Mouse (Mus musculus) forebrain, embryonic 16.5 days (tissue): ENCODE measurements around the gene Nrbf2. TPM values are rescaled to one million over a fixed set of nuclear protein-coding genes. Genes with fewer than 3 reads are reported as not detected.

Source experiments
- ATAC-seq: fragments of 200-750 bp; cut with Nextera tagmentation; 2 replicates; pipeline ENCODE4 v1.8.0; 2017; ENCODE audit warnings: mild to moderate bottlenecking, moderate library complexity
- H3K27ac ChIP-seq: fragments of 300-500 bp; sonication (generic); 2 replicates; pipeline ENCODE4 v1.5.1; 2014; ENCODE audit warnings: low read length, control low read depth
- H3K27me3 ChIP-seq: fragments of 300-500 bp; sonication (generic); replicated peaks from 2 replicates; pipeline ENCODE4 v1.6.1; 2014; ENCODE audit warnings: low read length; ENCODE audit not compliant: control insufficient read depth, insufficient read depth
- H3K36me3 ChIP-seq: fragments of 300-500 bp; sonication (generic); 2 replicates; pipeline ENCODE4 v1.6.1; 2014; ENCODE audit not compliant: control insufficient read depth, insufficient read depth
- H3K4me1 ChIP-seq: fragments of 300-500 bp; sonication (generic); replicated peaks from 2 replicates; pipeline ENCODE4 v1.6.1; 2014; ENCODE audit warnings: low read length; ENCODE audit not compliant: control insufficient read depth, insufficient read depth
- H3K4me2 ChIP-seq: fragments of 300-500 bp; sonication (generic); 2 replicates; pipeline ENCODE4 v1.6.1; 2014; ENCODE audit warnings: mild to moderate bottlenecking, low read length, control low read depth
- H3K4me3 ChIP-seq: fragments of 300-500 bp; sonication (generic); replicated peaks from 2 replicates; pipeline ENCODE4 v1.5.1; 2014; ENCODE audit warnings: mild to moderate bottlenecking, low read length, control low read depth
- H3K9ac ChIP-seq: fragments of 300-500 bp; sonication (generic); replicated peaks from 2 replicates; pipeline ENCODE4 v1.6.1; 2014; ENCODE audit warnings: low read depth, low read length, control low read depth
- H3K9me3 ChIP-seq: fragments of 300-500 bp; sonication (generic); 2 replicates; pipeline ENCODE4 v1.6.1; 2016; ENCODE audit warnings: low read length; ENCODE audit not compliant: control insufficient read depth
- WGBS: fragments of 180-500 bp; shearing (Covaris S2); extraction: QIAGEN DNeasy Blood & Tissue Kit; methylation state at CpG from one replicate; pipeline ENCODE4 v1.1.7; 2014; 5-methylcytosine and 5-hydroxymethylcytosine counted together
- polyA plus RNA-seq: library from polyadenylated mRNA; unstranded; fragments of >200 nt; fragmentation: Nextera tagmentation; extraction: Ambion mirVana; gene quantifications from 2 replicates; pipeline ENCODE4 v1.2.1, GENCODE M21; 2015

The Nrbf2 gene
- polyA plus RNA-seq, 1 experiment from 2014 or later, result 42.5 TPM

DNA sequence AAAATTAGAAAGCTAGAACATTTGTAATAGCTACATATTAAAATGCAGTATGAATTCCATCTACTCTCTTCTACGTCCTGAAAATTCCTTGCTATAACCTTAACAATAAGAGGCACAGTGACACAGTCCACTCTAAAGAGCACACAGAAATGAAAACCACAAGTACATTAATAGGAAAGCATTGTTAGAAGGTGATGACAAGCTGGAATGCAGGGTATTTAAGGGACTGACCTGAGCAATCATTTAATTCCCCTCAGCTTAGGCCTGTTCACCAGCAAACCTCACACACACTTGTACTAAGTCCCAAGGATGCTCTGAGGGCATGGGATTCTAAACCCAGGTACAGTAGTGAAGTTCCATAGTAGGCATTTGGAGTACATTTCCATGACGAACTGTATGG lies 2.6 kb downstream of the Nrbf2 start:
- ATAC-seq, result no peak
- Histone ChIP-seq H3K9ac (no peak overlapping the region), H3K27ac (no peak overlapping the region), H3K9me3 (no peaks in the 10 kb centered on the region), H3K4me3 (no peak overlapping the region), H3K36me3 (no peaks in the 10 kb centered on the region), H3K4me1 (peaks cover 17% of the 10 kb centered on the region), H3K4me2 (no peak overlapping the region), H3K27me3 (no peaks in the 10 kb centered on the region)
- WGBS, result 76% methylated on average over 2 of the region's 2 CpGs

DNA sequence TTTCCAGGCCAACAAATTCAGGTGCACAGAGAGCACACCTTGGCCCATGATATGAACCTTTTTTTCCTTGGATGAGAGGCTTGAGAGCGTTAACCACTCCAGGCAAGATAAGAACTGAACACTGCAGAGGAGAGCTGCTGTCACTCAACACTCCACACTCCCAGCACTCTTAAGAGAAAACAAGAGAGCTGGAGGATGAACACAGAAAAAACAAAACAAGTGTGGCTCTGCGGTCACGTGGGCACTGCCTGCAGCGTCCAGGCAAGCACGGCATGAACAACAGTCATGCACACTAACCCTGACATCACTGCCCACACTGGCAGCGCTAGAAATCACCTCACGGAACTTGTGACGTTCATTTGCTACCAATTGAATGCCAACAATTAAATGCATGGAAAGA lies 3.3 kb downstream of the Nrbf2 start:
- Histone ChIP-seq H3K27ac (no peak overlapping the region), H3K36me3 (no peaks in the 10 kb centered on the region), H3K4me2 (no peak overlapping the region), H3K9ac (no peak overlapping the region), H3K27me3 (no peaks in the 10 kb centered on the region), H3K4me3 (no peak overlapping the region), H3K9me3 (no peaks in the 10 kb centered on the region), H3K4me1 (peaks cover 17% of the 10 kb centered on the region)
- 82% methylated on average over 8 of the region's 8 CpGs for WGBS
- no peak for ATAC-seq

DNA sequence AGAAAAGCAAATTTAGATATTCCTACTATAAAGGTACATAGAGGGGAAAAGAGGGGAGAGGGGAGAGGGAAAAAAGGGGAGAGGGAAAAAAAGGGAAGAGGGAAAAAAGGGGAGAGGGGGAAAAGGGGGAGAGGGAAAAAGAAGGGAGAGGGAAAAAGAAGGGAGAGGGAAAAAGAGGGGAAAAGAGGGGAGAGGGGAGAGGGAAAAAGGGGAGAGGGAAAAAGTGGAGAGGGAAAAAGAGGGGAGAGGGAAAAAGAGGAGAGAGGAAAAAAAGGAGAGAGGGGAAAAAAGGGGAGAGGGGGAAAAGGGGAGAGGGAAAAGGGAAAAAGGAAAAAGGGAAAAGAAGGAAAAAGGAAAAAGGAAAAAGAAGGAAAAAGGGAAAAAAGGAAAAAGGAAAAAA lies 9.2 kb downstream of the Nrbf2 start:
- Histone ChIP-seq H3K4me2 (no peak overlapping the region), H3K27me3 (no peaks in the 10 kb centered on the region), H3K9ac (no peak overlapping the region), H3K9me3 (no peaks in the 10 kb centered on the region), H3K4me3 (no peak overlapping the region), H3K27ac (no peak overlapping the region), H3K36me3 (peaks cover 8% of the 10 kb centered on the region), H3K4me1 (no peaks in the 10 kb centered on the region)
- no peak for ATAC-seq

DNA sequence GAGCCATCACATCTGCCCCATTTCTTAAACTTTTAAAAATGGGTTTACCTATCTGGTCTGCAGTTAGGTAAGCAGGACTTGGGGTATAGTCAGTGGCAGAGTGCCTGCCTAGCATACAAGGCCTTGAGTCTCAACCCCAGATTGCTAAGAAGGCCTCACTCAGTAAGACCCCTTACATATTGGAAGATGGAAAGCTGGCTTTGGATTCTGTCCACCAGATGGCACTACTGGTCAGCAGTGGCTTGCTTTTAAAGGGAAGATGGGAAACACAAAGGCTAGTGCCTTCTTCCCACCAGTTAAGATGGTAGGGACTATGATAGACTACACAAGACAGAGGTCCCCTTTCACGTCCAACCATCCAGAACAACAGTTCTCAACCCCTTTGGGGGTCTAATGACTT lies 20.3 kb downstream of the Nrbf2 start:
- no peaks in the 10 kb centered on the region for H3K4me1 ChIP-seq
- H3K27me3 ChIP-seq, result no peaks in the 10 kb centered on the region
- H3K9me3 ChIP-seq, result peaks cover 3% of the 10 kb centered on the region
- ATAC-seq, result no peak
- no peak overlapping the region for H3K4me3 ChIP-seq
- no peak overlapping the region for H3K27ac ChIP-seq
- H3K4me2 ChIP-seq, result no peak overlapping the region
- WGBS, result 67% methylated on average over 1 of the region's 1 CpGs
- H3K36me3 ChIP-seq, result peaks cover 6% of the 10 kb centered on the region
- no peak overlapping the region for H3K9ac ChIP-seq

DNA sequence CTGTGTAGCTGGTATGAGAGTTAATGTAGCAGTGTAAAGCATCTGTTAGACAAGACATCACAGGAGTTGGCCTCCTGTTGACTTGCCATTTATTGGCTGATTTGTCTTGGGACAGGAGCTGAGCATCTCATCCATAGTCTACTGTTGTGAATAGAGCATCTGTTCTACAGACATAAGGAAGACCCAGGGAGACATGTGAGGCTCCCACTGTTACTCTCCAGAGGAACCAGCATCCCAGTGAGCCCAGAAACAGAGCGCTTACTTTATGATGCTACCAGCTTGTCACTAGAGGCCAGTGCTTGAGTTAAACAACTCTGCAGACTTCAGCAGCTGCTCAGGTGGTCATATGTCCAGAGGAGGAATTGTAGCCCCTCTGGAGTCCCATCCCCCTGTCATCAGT lies 32.0 kb downstream of the Nrbf2 start:
- Histone ChIP-seq H3K9ac (no peak overlapping the region), H3K9me3 (no peaks in the 10 kb centered on the region), H3K4me2 (no peak overlapping the region), H3K4me3 (no peak overlapping the region), H3K36me3 (peaks cover 13% of the 10 kb centered on the region), H3K27ac (no peak overlapping the region), H3K27me3 (no peaks in the 10 kb centered on the region), H3K4me1 (no peaks in the 10 kb centered on the region)
- no peak for ATAC-seq
- WGBS, result 100% methylated on average over 1 of the region's 1 CpGs

DNA sequence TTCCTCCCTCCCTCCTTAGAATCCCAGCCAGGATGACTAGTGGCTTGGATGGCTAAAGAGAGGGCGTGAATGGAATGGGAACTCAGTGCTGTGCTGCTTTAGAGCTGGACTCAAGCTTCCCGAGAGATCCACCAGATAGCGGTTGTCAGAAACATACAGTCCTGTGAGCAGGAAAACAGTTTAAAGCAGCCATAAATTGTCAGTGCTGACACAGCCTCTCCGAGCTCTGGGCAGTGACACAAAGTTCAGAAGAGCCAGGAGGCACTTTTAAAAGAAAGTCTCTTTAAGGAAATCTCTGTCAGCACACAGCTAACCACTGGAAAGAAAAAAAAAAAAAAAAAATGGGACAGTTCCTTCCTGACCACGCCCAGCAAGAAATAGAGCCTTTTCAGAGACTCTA lies 32.8 kb downstream of the Nrbf2 start:
- no peak overlapping the region for H3K27ac ChIP-seq
- no peaks in the 10 kb centered on the region for H3K4me1 ChIP-seq
- H3K27me3 ChIP-seq, result no peaks in the 10 kb centered on the region
- H3K9me3 ChIP-seq, result no peaks in the 10 kb centered on the region
- H3K36me3 ChIP-seq, result peaks cover 13% of the 10 kb centered on the region
- H3K4me2 ChIP-seq, result no peak overlapping the region
- no peak for ATAC-seq
- H3K9ac ChIP-seq, result no peak overlapping the region
- WGBS, result 91% methylated on average over 5 of the region's 5 CpGs
- no peak overlapping the region for H3K4me3 ChIP-seq

DNA sequence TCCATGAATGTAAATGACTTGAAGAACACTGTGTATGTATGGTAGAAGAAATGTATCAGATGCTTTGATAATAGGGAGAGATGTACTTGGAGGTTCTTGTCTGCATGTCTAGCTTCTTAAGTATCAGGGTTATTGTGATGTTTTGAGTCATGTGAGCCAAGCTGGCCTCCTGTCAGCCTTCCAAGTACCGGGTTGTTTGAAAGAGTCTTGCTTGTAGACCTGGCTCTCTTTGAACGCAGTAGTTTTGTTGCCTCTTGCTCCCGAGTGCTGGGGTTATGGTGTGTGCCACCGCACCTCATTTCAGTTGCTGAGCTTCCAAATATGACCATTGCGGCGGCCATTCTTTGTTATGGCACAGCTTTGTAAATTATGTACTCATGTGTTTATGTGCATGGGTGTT lies 34.3 kb downstream of the Nrbf2 start:
- Histone ChIP-seq H3K4me2 (no peak overlapping the region), H3K9ac (no peak overlapping the region), H3K9me3 (no peaks in the 10 kb centered on the region), H3K4me1 (no peaks in the 10 kb centered on the region), H3K27ac (no peak overlapping the region), H3K4me3 (no peak overlapping the region), H3K27me3 (no peaks in the 10 kb centered on the region), H3K36me3 (peaks cover 21% of the 10 kb centered on the region)
- no peak for ATAC-seq
- 82% methylated on average over 6 of the region's 6 CpGs for WGBS

DNA sequence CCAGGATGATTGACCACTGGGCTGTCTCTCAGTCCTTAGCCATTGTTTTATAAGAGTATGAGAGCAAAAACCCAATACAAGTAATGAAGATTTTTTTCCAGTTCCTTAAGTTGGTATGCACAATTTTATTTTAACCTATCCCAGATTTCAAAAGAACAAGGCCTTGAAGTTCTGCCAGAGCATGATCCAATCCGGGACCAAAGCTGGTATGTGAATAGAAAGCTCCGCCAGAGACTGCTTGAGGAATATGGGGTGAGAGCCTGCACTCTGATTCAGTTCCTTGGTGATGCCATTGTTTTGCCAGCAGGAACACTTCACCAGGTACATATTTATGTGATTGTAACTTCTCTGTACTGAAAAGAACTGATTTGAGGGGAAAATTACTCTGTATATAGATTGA lies 35.6 kb downstream of the Nrbf2 start:
- 72% methylated on average over 2 of the region's 2 CpGs for WGBS
- Histone ChIP-seq H3K4me3 (no peak overlapping the region), H3K27ac (no peak overlapping the region), H3K4me2 (no peak overlapping the region), H3K36me3 (peaks cover 19% of the 10 kb centered on the region), H3K9ac (no peak overlapping the region), H3K9me3 (no peaks in the 10 kb centered on the region), H3K27me3 (no peaks in the 10 kb centered on the region), H3K4me1 (no peaks in the 10 kb centered on the region)
- no peak for ATAC-seq

DNA sequence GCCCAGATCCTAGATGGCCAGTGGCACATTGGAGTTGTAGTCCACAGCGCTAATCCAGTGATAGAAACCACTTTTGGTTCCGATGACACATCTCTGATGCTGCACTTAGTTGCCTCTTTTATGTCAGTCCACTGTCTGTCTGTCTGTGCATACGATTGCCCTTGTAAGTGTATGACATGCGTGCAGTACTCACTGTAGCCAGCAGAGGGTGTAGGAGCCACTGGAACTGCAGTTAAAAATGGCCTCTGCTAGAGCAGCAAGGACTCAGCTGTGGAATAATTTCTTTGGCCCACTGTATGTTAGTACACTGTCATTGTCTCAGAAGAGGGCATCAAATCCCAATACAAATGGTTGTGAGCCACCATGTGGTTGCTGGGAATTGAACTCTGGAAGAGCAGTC lies 38.0 kb downstream of the Nrbf2 start:
- Histone ChIP-seq H3K4me1 (no peaks in the 10 kb centered on the region), H3K36me3 (peaks cover 19% of the 10 kb centered on the region)

DNA sequence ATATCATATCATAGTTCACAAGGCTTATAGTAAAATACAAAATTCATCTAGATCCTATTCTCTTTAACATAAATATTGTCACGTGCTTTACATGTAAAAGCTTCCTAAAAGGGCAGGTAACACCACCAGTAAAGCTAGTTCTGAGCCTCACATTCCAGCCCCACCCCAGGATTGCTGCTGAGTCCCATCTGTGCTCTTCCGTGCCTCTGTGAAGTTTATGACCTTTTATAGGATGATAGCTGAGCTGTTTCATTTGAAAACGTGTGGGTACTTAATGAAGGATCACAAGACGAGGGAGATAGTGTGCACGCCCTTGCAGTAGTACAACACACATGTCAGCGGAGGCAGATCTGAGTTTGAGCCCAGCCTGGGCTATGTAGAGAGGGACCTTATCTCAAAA lies 54.7 kb downstream of the Nrbf2 start:
- ATAC-seq, result no peak
- Histone ChIP-seq H3K4me2 (no peak overlapping the region), H3K4me3 (no peak overlapping the region), H3K9ac (no peak overlapping the region), H3K9me3 (no peaks in the 10 kb centered on the region), H3K27ac (no peak overlapping the region), H3K27me3 (no peaks in the 10 kb centered on the region), H3K36me3 (peaks cover 27% of the 10 kb centered on the region), H3K4me1 (no peaks in the 10 kb centered on the region)
- WGBS, result 92% methylated on average over 6 of the region's 6 CpGs

More for the DNA sequence above, 38.0 kb downstream of the Nrbf2 start:
- Histone ChIP-seq H3K9ac (no peak overlapping the region), H3K9me3 (no peaks in the 10 kb centered on the region), H3K27ac (no peak overlapping the region), H3K4me2 (no peak overlapping the region), H3K4me3 (no peak overlapping the region), H3K27me3 (no peaks in the 10 kb centered on the region)
- 90% methylated on average over 4 of the region's 4 CpGs for WGBS
- no peak for ATAC-seq
